Mouse (Mus musculus) hindbrain, embryonic 12.5 days (tissue): Measurements from ENCODE around the gene Wnt8b. TPM values are rescaled to one million over a fixed set of nuclear protein-coding genes. Genes with fewer than 3 reads are reported as not detected.

ENCODE experiments used
- ATAC-seq: fragments of 200-750 bp; cut with Nextera tagmentation; 2 replicates; pipeline ENCODE4 v1.8.0; 2017; ENCODE audit warnings: moderate TSS enrichment; ENCODE audit not compliant: low FRiP score
- H3K27ac ChIP-seq: fragments of 300-500 bp; sonication (generic); 2 replicates; pipeline ENCODE4 v1.5.1; 2016; ENCODE audit warnings: mild to moderate bottlenecking
- H3K27me3 ChIP-seq: fragments of 300-500 bp; sonication (generic); 2 replicates; pipeline ENCODE4 v1.6.1; 2016; ENCODE audit warnings: mild to moderate bottlenecking
- H3K36me3 ChIP-seq: fragments of 300-500 bp; sonication (generic); 2 replicates; pipeline ENCODE4 v1.6.1; 2016; ENCODE audit warnings: mild to moderate bottlenecking
- H3K4me1 ChIP-seq: fragments of 300-500 bp; sonication (generic); 2 replicates; pipeline ENCODE4 v1.6.1; 2016
- H3K4me2 ChIP-seq: fragments of 300-500 bp; sonication (generic); replicated peaks from 2 replicates; pipeline ENCODE4 v1.6.1; 2016; ENCODE audit warnings: mild to moderate bottlenecking
- H3K4me3 ChIP-seq: fragments of 300-500 bp; sonication (generic); 2 replicates; pipeline ENCODE4 v1.5.1; 2016; ENCODE audit warnings: mild to moderate bottlenecking
- H3K9ac ChIP-seq: fragments of 300-500 bp; sonication (generic); 2 replicates; pipeline ENCODE4 v1.6.1; 2016; ENCODE audit warnings: mild to moderate bottlenecking, moderate library complexity
- H3K9me3 ChIP-seq: fragments of 300-500 bp; sonication (generic); replicated peaks from 2 replicates; pipeline ENCODE4 v1.6.1; 2016; ENCODE audit warnings: mild to moderate bottlenecking
- WGBS: fragments of 180-500 bp; shearing (Covaris S2); methylation state at CpG from one replicate; pipeline ENCODE4 v1.1.7; 2016; 5-methylcytosine and 5-hydroxymethylcytosine counted together
- polyA plus RNA-seq: library from polyadenylated mRNA; unstranded; fragments of >200 nt; fragmentation: Nextera tagmentation; extraction: Ambion mirVana; gene quantifications from 2 replicates; pipeline ENCODE4 v1.2.1, GENCODE M21; 2016

Gene Wnt8b
- polyA plus RNA-seq, 1 experiment from 2014 or later, result 0.87 TPM

- H3K9ac ChIP-seq, result no peak overlapping the region
- peaks cover 30% of the 10 kb centered on the region for H3K27me3 ChIP-seq
- peaks cover 20% of the 10 kb centered on the region for H3K36me3 ChIP-seq
- no peak overlapping the region for H3K27ac ChIP-seq
- H3K4me1 ChIP-seq, result peaks cover 7% of the 10 kb centered on the region
- H3K4me2 ChIP-seq, result peak overlapping the region; percentile 91
- H3K9me3 ChIP-seq, result peaks cover 15% of the 10 kb centered on the region
- ATAC-seq, result no peak
- no peak overlapping the region for H3K4me3 ChIP-seq
- 2% methylated on average over 13 of the region's 13 CpGs for WGBS
These were observed 51.5 kb downstream of the Wnt8b start for GRCm38 (mm10) chr19:44544775-44545174.

DNA sequence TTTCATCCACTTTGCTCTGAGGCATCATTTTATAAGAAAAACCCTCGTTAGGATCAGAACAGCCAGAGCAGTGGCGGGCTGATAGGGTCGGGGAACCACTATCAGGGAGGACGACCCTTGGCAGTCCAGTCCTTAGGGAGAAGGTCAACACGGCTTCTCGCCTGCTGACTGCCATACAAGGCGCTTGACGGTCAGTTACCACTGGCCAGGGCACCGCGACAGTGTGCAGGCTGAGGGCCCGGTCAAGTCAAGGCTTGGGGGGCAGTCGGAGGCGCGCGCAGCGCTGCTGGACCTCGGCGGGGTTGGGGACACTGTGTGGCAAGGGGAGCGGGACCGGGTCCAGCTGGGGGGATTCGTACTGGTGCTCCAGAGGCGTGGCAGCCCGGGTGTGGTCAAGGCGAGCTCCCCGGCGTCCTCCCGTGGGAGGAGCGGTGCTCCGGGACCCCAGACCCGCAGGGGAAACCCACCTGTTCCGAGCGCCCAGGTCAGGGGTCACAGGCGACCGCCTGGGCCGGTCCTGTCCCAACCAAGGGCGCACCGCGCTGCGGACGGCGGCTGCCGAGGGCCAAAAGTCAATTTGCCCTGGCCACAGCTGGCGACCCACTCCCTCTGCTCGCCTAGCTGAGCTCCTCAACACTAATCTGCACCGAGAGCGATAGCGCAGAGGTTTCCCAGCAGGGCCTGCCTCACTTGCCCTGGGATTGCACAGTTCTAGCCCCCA, 52.2 kb downstream of the Wnt8b start, which contains the start of gene Sec31b:
TSS of gene Sec31b (minus strand) at position 544 of the 721 bp plus-strand sequence.
- H3K4me2 ChIP-seq, result peak within 1 kb of the TSS; percentile 91
- peak; percentile 58 for ATAC-seq
- 2% methylated on average over 47 of the region's 47 CpGs for WGBS

DNA sequence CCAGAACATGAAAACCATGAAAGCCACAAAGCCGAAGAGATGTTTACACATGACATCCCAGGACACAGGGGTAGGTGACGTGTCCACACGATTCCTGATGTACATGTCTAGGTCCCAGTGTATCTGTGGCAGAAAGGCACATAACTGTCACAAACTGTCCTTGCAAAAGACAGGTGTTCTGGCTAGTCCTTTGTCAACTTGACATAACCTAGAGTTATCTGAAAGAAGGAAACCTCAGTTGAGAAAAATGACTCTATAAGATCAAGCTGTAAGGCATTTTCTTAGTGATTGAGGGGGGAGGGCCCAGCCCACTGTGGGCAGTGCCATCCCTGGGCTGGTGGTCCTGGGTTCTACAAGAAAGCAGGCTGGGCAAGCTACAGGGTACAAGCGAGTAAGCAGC, 59.5 kb downstream of the Wnt8b start, which contains the start of gene Gm20538:
TSS of gene Gm20538 (minus strand) at position 101 of the 400 bp plus-strand sequence.
- peaks cover 51% of the 10 kb centered on the region for H3K36me3 ChIP-seq
- peaks cover 14% of the 10 kb centered on the region for H3K4me1 ChIP-seq
- WGBS, result 94% methylated on average over 4 of the region's 4 CpGs
- no peak within 1 kb of the TSS for H3K4me3 ChIP-seq
- H3K9me3 ChIP-seq, result no peaks in the 10 kb centered on the region
- no peaks in the 10 kb centered on the region for H3K27me3 ChIP-seq
- no peak for ATAC-seq
- 0 out of 2 replicates have a peak within 1 kb of the TSS, but pooled peaks have one; percentile 69 for H3K4me2 ChIP-seq
- H3K9ac ChIP-seq, result no peak within 1 kb of the TSS
- H3K27ac ChIP-seq, result no peak within 1 kb of the TSS

More for the DNA sequence above, 52.2 kb downstream of the Wnt8b start, which contains the start of gene Sec31b:
- Histone ChIP-seq H3K27me3 (peaks cover 30% of the 10 kb centered on the region), H3K4me1 (peaks cover 7% of the 10 kb centered on the region), H3K27ac (no peak within 1 kb of the TSS), H3K36me3 (peaks cover 27% of the 10 kb centered on the region), H3K9me3 (peaks cover 11% of the 10 kb centered on the region), H3K9ac (peak within 1 kb of the TSS; percentile 49), H3K4me3 (peak within 1 kb of the TSS; percentile 48)

- peaks cover 45% of the 10 kb centered on the region for H3K36me3 ChIP-seq
- no peak overlapping the region for H3K4me3 ChIP-seq
- ATAC-seq, result no peak
- no peak overlapping the region for H3K9ac ChIP-seq
- H3K4me2 ChIP-seq, result no peak overlapping the region
- no peak overlapping the region for H3K27ac ChIP-seq
- H3K27me3 ChIP-seq, result 0 out of 2 replicates have a peak, but pooled peaks cover 1% of the 10 kb centered on the region
- H3K9me3 ChIP-seq, result no peaks in the 10 kb centered on the region
- WGBS, result 91% methylated on average over 4 of the region's 4 CpGs
- peaks cover 14% of the 10 kb centered on the region for H3K4me1 ChIP-seq
These were observed 60.0 kb downstream of the Wnt8b start for GRCm38 (mm10) chr19:44553286-44553685.

DNA sequence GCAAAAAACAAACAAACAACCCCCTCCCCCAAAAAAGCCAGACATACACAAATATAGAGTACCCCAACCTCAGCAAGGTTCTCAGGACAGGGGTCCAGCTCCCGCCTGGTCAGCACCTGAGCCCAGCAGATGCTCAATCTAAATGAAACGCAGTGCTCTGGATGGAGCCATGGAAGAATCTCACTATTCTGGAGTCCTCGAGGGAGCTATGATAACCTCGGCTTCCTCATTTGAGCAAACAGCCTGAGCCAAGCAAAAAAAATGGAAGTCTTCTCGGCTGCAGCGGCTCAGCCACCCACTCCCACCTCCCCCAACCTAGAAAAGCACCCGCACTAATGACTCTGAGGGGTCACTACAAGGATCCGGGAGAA, 61.2 kb downstream of the Wnt8b start:
- H3K36me3 ChIP-seq, result peaks cover 36% of the 10 kb centered on the region
- peak overlapping the region; percentile 91 for H3K9ac ChIP-seq
- ATAC-seq, result peak; percentile 36; the same call in 1 of the 2 replicates
- peaks cover 7% of the 10 kb centered on the region for H3K27me3 ChIP-seq
- H3K4me2 ChIP-seq, result peak overlapping the region; percentile 69
- no peaks in the 10 kb centered on the region for H3K9me3 ChIP-seq
- WGBS, result 7% methylated on average over 8 of the region's 8 CpGs
- H3K4me3 ChIP-seq, result peak overlapping the region; percentile 78
- H3K4me1 ChIP-seq, result peaks cover 14% of the 10 kb centered on the region
- peak overlapping the region; percentile 66; the same call in 1 of the 2 replicates for H3K27ac ChIP-seq

- H3K9ac ChIP-seq, result peak within 1 kb of the TSS; percentile 91
- H3K4me2 ChIP-seq, result peak within 1 kb of the TSS; percentile 69
- H3K27me3 ChIP-seq, result peaks cover 7% of the 10 kb centered on the region
- H3K27ac ChIP-seq, result peak within 1 kb of the TSS; percentile 66
- H3K4me3 ChIP-seq, result peak within 1 kb of the TSS; percentile 78
- ATAC-seq, result peak; percentile 87
- H3K36me3 ChIP-seq, result peaks cover 30% of the 10 kb centered on the region
- under 1% methylated on average over 50 of the region's 50 CpGs for WGBS
- H3K4me1 ChIP-seq, result peaks cover 14% of the 10 kb centered on the region
- H3K9me3 ChIP-seq, result no peaks in the 10 kb centered on the region
These were observed 61.8 kb downstream of the Wnt8b start, which contains the start of gene Ndufb8 for GRCm38 (mm10) chr19:44554861-44555590. Gene Ndufb8 (minus strand): TSS chr19:44555440.

GRCm38 (mm10) chr19:44562652-44563206, 69.5 kb downstream of the Wnt8b start, which contains the start of gene Hif1an:
Gene Hif1an (plus strand): TSS chr19:44562850.
- H3K36me3 ChIP-seq, result peaks cover 26% of the 10 kb centered on the region
- H3K27ac ChIP-seq, result peak within 1 kb of the TSS; percentile 85
- peak within 1 kb of the TSS; percentile 77 for H3K4me3 ChIP-seq
- under 1% methylated on average over 33 of the region's 33 CpGs for WGBS
- H3K4me1 ChIP-seq, result peaks cover 16% of the 10 kb centered on the region
- peaks cover 7% of the 10 kb centered on the region for H3K27me3 ChIP-seq
- peak within 1 kb of the TSS; percentile 78 for H3K9ac ChIP-seq
- peak; percentile 97 for ATAC-seq
- H3K4me2 ChIP-seq, result peak within 1 kb of the TSS; percentile 64
- no peaks in the 10 kb centered on the region for H3K9me3 ChIP-seq

Other genes with a start within 250 kb of the Wnt8b start
- gene Scd2, start 199.8 kb upstream of the Wnt8b start, polyA plus RNA-seq, result 404 and 420 TPM in 2 replicates
- gene Scd4, start 160.4 kb upstream of the Wnt8b start, polyA plus RNA-seq, result 0.07 and 0.10 TPM in 2 replicates
- gene Scd1, start 85.6 kb upstream of the Wnt8b start, polyA plus RNA-seq, result 7.8 and 10.0 TPM in 2 replicates
- 0.70 and 0.71 TPM in 2 replicates for gene Sec31b, start 52.4 kb downstream of the Wnt8b start, polyA plus RNA-seq
- not detected in 2 replicates for gene Gm20538, start 59.4 kb downstream of the Wnt8b start, polyA plus RNA-seq
- 400 and 440 TPM in 2 replicates for gene Ndufb8, start 62.0 kb downstream of the Wnt8b start, polyA plus RNA-seq
- 42.0 TPM in 2 replicates for gene Hif1an, start 69.4 kb downstream of the Wnt8b start, polyA plus RNA-seq